Mouse (Mus musculus) heart, embryonic 13.5 days (tissue): ENCODE results near the gene Apol6. TPM values are rescaled to one million over a fixed set of nuclear protein-coding genes. Genes with fewer than 3 reads are reported as not detected.

Experiments used
- ATAC-seq: fragments of 200-750 bp; cut with Nextera tagmentation; 2 replicates; pipeline ENCODE4 v1.8.0; 2017; ENCODE audit warnings: moderate TSS enrichment; ENCODE audit not compliant: insufficient number of reproducible peaks, low FRiP score, low TSS enrichment; ENCODE audit errors: extremely low read depth
- H3K27ac ChIP-seq: fragments of 300-500 bp; sonication (generic); replicated peaks from 2 replicates; pipeline ENCODE4 v1.5.1; 2015; ENCODE audit warnings: moderate library complexity, mild to moderate bottlenecking, inconsistent platforms
- H3K27me3 ChIP-seq: fragments of 300-500 bp; sonication (generic); replicated peaks from 2 replicates; pipeline ENCODE4 v1.6.1; 2015; ENCODE audit warnings: mild to moderate bottlenecking, inconsistent platforms
- H3K36me3 ChIP-seq: fragments of 300-500 bp; sonication (generic); 2 replicates; pipeline ENCODE4 v1.6.1; 2015; ENCODE audit warnings: mild to moderate bottlenecking, inconsistent platforms
- H3K4me1 ChIP-seq: fragments of 300-500 bp; sonication (generic); 2 replicates; pipeline ENCODE4 v1.6.1; 2015; ENCODE audit warnings: inconsistent platforms
- H3K4me2 ChIP-seq: fragments of 300-500 bp; sonication (generic); 2 replicates; pipeline ENCODE4 v1.6.1; 2015; ENCODE audit warnings: inconsistent platforms, mild to moderate bottlenecking, moderate library complexity
- H3K4me3 ChIP-seq: fragments of 300-500 bp; sonication (generic); 2 replicates; pipeline ENCODE4 v1.5.1; 2015; ENCODE audit warnings: moderate library complexity, mild to moderate bottlenecking, inconsistent platforms
- H3K9ac ChIP-seq: fragments of 300-500 bp; sonication (generic); 2 replicates; pipeline ENCODE4 v1.6.1; 2015; ENCODE audit warnings: inconsistent platforms, mild to moderate bottlenecking, moderate library complexity
- H3K9me3 ChIP-seq: fragments of 300-500 bp; sonication (generic); 2 replicates; pipeline ENCODE4 v1.6.1; 2016; ENCODE audit warnings: inconsistent platforms
- WGBS: fragments of 180-500 bp; shearing (Covaris S2); methylation state at CpG from one replicate; pipeline ENCODE4 v1.1.7; 2015; ENCODE audit warnings: mixed read lengths; 5-methylcytosine and 5-hydroxymethylcytosine counted together
- polyA plus RNA-seq: library from polyadenylated mRNA; unstranded; fragments of >200 nt; fragmentation: Nextera tagmentation; extraction: Ambion mirVana; gene quantifications from 2 replicates; pipeline ENCODE4 v1.2.1, GENCODE M21; 2015

Gene Apol6
- polyA plus RNA-seq, 1 experiment from 2014 or later, result 0.15 TPM

DNA sequence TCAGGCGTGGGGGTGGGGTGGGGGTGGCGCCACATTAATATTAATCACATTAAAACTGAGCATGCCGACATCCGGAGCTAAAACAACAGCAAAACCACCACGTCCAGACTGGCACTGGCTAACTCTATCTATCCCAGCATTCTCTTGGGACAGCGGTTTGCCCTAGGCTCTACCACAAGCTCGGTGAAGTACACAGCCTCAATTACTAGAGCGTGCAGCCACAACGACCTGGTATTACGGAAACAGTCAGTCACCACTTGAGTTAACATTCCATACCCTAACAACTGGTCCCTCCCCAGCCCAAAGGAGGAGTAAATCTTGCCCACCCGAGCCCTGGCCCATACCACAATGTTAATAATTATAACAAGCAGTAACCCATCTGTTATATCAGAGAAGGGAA is 44.7 kb downstream of the Apol6 start:
- 62% methylated on average over 11 of the region's 11 CpGs for WGBS
- H3K4me3 ChIP-seq, result no peak overlapping the region
- no peaks in the 10 kb centered on the region for H3K27me3 ChIP-seq
- H3K9ac ChIP-seq, result no peak overlapping the region
- H3K36me3 ChIP-seq, result peaks cover 84% of the 10 kb centered on the region
- no peak overlapping the region for H3K4me2 ChIP-seq
- no peak overlapping the region for H3K27ac ChIP-seq
- no peaks in the 10 kb centered on the region for H3K9me3 ChIP-seq
- ATAC-seq, result no peak
- H3K4me1 ChIP-seq, result peaks cover 67% of the 10 kb centered on the region

GRCm38 (mm10) chr15:77090531-77090930 is 46.0 kb downstream of the Apol6 start:
- 63% methylated on average over 5 of the region's 5 CpGs for WGBS
- Histone ChIP-seq H3K9ac (peak overlapping the region; percentile 25; the same call in 1 of the 2 replicates), H3K4me2 (no peak overlapping the region), H3K4me3 (no peak overlapping the region), H3K36me3 (peaks cover 83% of the 10 kb centered on the region), H3K27me3 (no peaks in the 10 kb centered on the region), H3K9me3 (no peaks in the 10 kb centered on the region), H3K27ac (peak overlapping the region; percentile 21; the same call in 1 of the 2 replicates), H3K4me1 (peaks cover 61% of the 10 kb centered on the region)
- ATAC-seq, result no peak

DNA sequence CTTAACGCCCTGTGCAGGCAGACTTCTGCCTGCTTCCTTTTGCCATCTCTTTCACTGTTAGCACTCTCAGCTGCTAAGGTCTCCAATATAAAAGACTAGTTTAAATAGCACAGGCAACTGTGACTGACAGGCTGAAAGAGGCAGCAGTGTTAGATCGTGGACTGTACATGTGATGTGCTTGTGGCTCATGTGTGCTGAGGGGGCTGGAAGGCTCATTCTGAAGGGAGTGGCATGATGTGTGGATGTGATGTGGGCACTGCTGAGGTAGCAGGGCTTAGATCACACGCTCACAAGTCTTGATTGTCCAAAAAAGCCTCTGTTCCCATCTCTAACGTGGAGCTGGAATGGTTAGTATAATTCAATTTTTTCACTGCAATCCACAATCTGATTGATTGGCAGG is 46.9 kb downstream of the Apol6 start:
- peaks cover 53% of the 10 kb centered on the region for H3K4me1 ChIP-seq
- no peaks in the 10 kb centered on the region for H3K9me3 ChIP-seq
- no peak overlapping the region for H3K4me2 ChIP-seq
- ATAC-seq, result no peak
- H3K9ac ChIP-seq, result no peak overlapping the region; the same call in 1 of the 2 replicates
- H3K27ac ChIP-seq, result no peak overlapping the region; the same call in 1 of the 2 replicates
- whole genome bisulfite sequencing, result 68% methylated on average over 4 of the region's 4 CpGs
- no peak overlapping the region for H3K4me3 ChIP-seq
- peaks cover 85% of the 10 kb centered on the region for H3K36me3 ChIP-seq
- H3K27me3 ChIP-seq, result no peaks in the 10 kb centered on the region

GRCm38 (mm10) chr15:77094431-77094830 is 49.9 kb downstream of the Apol6 start:
- H3K9ac ChIP-seq, result no peak overlapping the region
- H3K4me2 ChIP-seq, result no peak overlapping the region
- WGBS, result 93% methylated on average over 13 of the region's 13 CpGs
- H3K27me3 ChIP-seq, result no peaks in the 10 kb centered on the region
- H3K4me1 ChIP-seq, result peaks cover 33% of the 10 kb centered on the region
- no peak overlapping the region for H3K27ac ChIP-seq
- no peaks in the 10 kb centered on the region for H3K9me3 ChIP-seq
- no peak for ATAC-seq
- no peak overlapping the region for H3K4me3 ChIP-seq
- peaks cover 92% of the 10 kb centered on the region for H3K36me3 ChIP-seq

GRCm38 (mm10) chr15:77095216-77095615 is 50.7 kb downstream of the Apol6 start:
- peaks cover 26% of the 10 kb centered on the region for H3K4me1 ChIP-seq
- no peaks in the 10 kb centered on the region for H3K9me3 ChIP-seq
- H3K4me2 ChIP-seq, result no peak overlapping the region
- 86% methylated on average over 1 of the region's 1 CpGs for WGBS
- no peak overlapping the region for H3K4me3 ChIP-seq
- H3K9ac ChIP-seq, result no peak overlapping the region
- no peak for ATAC-seq
- H3K27me3 ChIP-seq, result no peaks in the 10 kb centered on the region
- H3K27ac ChIP-seq, result no peak overlapping the region
- peaks cover 94% of the 10 kb centered on the region for H3K36me3 ChIP-seq

GRCm38 (mm10) chr15:77097358-77097757 is 52.8 kb downstream of the Apol6 start:
- Histone ChIP-seq H3K9ac (no peak overlapping the region), H3K27ac (no peak overlapping the region), H3K4me3 (no peak overlapping the region), H3K9me3 (no peaks in the 10 kb centered on the region), H3K4me2 (no peak overlapping the region), H3K36me3 (peaks cover 94% of the 10 kb centered on the region), H3K4me1 (peaks cover 6% of the 10 kb centered on the region; the same call in 1 of the 2 replicates), H3K27me3 (no peaks in the 10 kb centered on the region)
- WGBS, result 81% methylated on average over 6 of the region's 6 CpGs
- ATAC-seq, result no peak

DNA sequence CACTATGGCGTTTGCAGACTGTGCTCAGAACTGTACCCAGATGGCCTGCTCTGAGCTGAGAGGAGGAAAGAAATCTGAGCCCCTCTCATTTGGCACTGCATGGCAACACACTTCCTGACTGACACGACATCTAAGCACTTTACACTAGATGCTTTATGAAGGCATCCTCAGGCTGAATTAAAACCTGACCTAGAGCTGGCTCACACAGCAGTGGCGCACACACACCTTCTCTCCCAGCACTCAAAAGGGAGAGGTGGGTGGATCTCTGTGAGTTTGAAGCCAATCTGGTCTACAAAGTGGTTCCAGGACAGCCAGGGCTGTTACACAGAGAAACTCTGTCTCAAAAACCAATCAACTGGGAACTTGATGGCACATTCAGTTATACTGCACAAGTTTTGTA is 55.2 kb downstream of the Apol6 start:
- Histone ChIP-seq H3K4me3 (no peak overlapping the region), H3K27me3 (no peaks in the 10 kb centered on the region), H3K4me2 (no peak overlapping the region), H3K27ac (0 out of 2 replicates have a peak overlapping the region, but pooled peaks have one; percentile 24), H3K9me3 (no peaks in the 10 kb centered on the region), H3K9ac (no peak overlapping the region), H3K4me1 (peaks cover 10% of the 10 kb centered on the region; the same call in 1 of the 2 replicates), H3K36me3 (peaks cover 90% of the 10 kb centered on the region)
- 60% methylated on average over 3 of the region's 3 CpGs for WGBS
- ATAC-seq, result no peak

DNA sequence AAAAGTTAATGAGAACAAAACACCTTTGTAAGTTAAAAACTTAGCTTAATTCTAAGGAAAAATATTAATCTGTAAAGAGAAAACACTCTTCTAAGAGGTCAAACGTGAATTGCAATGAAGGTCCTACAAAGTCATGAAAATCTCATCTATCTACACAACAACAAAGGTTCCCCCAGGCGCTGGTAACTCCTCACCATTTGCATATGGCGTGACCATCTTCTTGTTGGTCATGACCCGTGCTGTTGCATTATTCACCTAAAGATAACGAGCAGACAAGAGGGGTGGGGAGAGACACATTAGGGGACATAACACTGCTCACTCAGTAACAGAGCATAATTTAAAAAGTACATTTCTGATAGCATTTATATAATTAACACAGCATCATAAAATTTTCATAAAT is 58.2 kb downstream of the Apol6 start:
- peaks cover 76% of the 10 kb centered on the region for H3K36me3 ChIP-seq
- WGBS, result 84% methylated on average over 5 of the region's 5 CpGs

DNA sequence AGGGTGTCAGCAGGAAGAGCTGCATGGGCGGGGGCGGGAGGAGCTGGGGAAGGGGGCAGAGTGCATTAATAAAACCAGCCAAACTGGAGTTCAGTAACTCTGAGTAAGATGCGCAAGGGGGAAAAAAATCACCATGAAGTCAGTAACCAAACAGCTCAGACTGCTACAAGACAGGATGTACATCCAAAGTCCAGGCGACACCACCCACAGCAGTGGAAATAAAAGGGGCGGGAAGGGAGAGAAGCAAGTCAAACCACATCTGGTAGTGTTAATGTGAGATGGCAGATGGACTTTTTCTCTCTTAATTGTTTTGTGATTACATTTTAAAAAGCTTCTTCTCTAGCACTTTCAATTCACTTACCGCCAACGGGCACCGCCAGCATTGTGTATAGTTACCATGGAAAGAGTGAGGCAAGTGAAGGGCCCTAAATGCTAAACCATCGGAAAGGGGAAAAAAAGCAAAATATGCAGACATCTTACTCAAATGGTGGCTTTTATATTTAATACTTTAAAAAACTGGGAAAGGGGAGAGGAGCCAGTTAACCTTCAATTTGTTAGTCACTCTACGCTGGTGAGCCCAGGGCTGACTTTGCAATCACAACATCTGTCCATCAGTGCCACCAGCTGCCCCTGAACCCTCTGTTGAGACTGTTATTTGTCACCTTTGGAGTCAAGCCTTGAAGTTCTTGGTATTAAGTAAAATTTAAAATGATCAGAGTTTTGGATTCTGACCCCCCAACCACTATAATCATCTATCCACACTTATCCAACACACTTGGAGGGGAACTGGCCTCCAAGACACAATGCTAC is 60.0 kb downstream of the Apol6 start:
- no peak overlapping the region for H3K4me2 ChIP-seq
- no peak for ATAC-seq
- H3K27me3 ChIP-seq, result no peaks in the 10 kb centered on the region
- H3K27ac ChIP-seq, result peak overlapping the region; percentile 49
- H3K4me1 ChIP-seq, result peaks cover 36% of the 10 kb centered on the region
- H3K9me3 ChIP-seq, result no peaks in the 10 kb centered on the region
- WGBS, result 82% methylated on average over 10 of the region's 10 CpGs
- no peak overlapping the region for H3K4me3 ChIP-seq
- no peak overlapping the region for H3K9ac ChIP-seq
- peaks cover 75% of the 10 kb centered on the region for H3K36me3 ChIP-seq

More for the DNA sequence above, 58.2 kb downstream of the Apol6 start:
- Histone ChIP-seq H3K4me2 (no peak overlapping the region), H3K27me3 (no peaks in the 10 kb centered on the region), H3K9ac (no peak overlapping the region), H3K4me1 (peaks cover 30% of the 10 kb centered on the region), H3K4me3 (no peak overlapping the region), H3K9me3 (no peaks in the 10 kb centered on the region), H3K27ac (no peak overlapping the region)
- ATAC-seq, result no peak

DNA sequence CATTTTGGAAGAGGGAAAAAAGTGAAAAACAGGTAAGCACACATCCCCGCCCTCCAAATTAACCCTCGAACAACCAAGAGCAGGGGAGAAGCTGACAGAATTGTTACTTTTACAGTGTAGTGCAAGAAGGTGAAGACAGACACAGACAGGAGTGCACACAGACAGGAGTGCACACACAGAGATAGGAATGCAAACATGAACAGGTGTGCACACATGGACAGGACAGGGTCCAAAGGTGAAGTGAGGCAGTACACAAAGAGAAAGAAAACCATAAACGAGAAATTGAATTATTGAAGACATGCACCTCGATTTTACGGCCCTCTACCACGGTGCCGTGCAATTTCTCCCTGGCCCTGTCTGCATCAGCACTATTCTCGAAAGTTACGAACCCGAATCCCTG is 60.7 kb downstream of the Apol6 start:
- no peak overlapping the region for H3K27ac ChIP-seq
- H3K4me3 ChIP-seq, result no peak overlapping the region
- no peaks in the 10 kb centered on the region for H3K27me3 ChIP-seq
- H3K36me3 ChIP-seq, result peaks cover 71% of the 10 kb centered on the region
- no peak overlapping the region for H3K4me2 ChIP-seq
- 84% methylated on average over 10 of the region's 10 CpGs for WGBS
- no peaks in the 10 kb centered on the region for H3K9me3 ChIP-seq
- H3K4me1 ChIP-seq, result peaks cover 36% of the 10 kb centered on the region
- ATAC-seq, result no peak
- no peak overlapping the region for H3K9ac ChIP-seq
